Mouse (Mus musculus) cortical plate, adult 2 months (tissue): ENCODE results near the gene Jak3.

Experiments used
- CTCF ChIP-seq: fragments of 200-500 bp; IDR thresholded peaks from 2 replicates; pipeline ENCODE4 v1.5.1; 2011; ENCODE audit warnings: mild to moderate bottlenecking, control low read depth, low read length; ENCODE audit not compliant: insufficient read depth; ENCODE audit errors: extremely low read depth
- POLR2A ChIP-seq: fragments of 200-500 bp; IDR thresholded peaks from 2 replicates; pipeline ENCODE4 v1.6.1; 2011; ENCODE audit warnings: mild to moderate bottlenecking, low read length, control low read depth; ENCODE audit not compliant: insufficient read depth; ENCODE audit errors: extremely low read depth

- no peak for TF ChIP-seq POLR2A
- no peak for TF ChIP-seq CTCF
Measured at GRCm38 (mm10) chr8:71633981-71634667, 42.0 kb upstream of the Jak3 start.
